Mouse (Mus musculus): ENCODE data around the gene Schip1.

DNA sequence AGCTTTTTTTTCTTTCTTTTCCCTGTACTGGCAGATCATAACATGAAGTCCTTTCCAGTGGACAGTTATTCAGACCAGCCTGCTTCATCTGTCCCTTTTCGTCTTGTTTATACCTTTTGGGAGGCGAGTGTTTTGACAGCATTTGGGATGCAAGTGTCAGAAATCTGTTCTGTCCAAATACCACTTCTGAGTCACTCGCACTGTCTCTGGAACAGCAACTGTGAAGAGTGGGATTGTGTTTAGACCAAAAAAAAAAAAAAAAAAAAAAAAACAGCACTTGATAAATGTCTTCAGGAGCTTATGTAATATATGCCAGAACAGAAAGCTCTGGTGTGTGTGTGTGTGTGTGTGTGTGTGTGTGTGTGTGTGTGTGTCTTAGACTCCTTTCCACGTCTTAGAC, 505.7 kb downstream of the Schip1 start:
- no peak for TF ChIP-seq CTCF (IDR thresholded peaks at IDR 0.05; ENCODE audit: low read depth)
- TF ChIP-seq EP300 (IDR thresholded peaks at IDR 0.05; ENCODE audit: low read depth) = no peak
